In genomic region chr9:13584435-13584834, GRCm38 (mm10) we compare ENCODE assay signal across 17 mouse cellular contexts.
A peak's percentile ranks its signal among the peaks of the same experiment; 100 is the strongest.
DNase-seq lines count a peak whose midpoint lies in the region; ATAC-seq and TF ChIP-seq lines count a peak whose summit lies in the region.
"Had no signal": no experiment of that assay in that cellular context is flagged by ENCODE, and none has a peak within 500 bp of the region (broad histone marks: within the 10 kb centered on the region; RNA-seq: fewer than 3 reads in every experiment).

No protein-coding gene starts in this region.

- DNase-seq in heart, adult 2 months: peak in 1 of 2 experiments; percentile 4
- DNase-seq in midbrain, postnatal 0 days (ENCODE audit: low spot score): no peak
- DNase-seq in retina, postnatal 1 day: no peak
- DNase-seq in stomach, postnatal 0 days (ENCODE audit: low spot score): no peak
- DNase-seq: cerebellum, postnatal 36 days; gastrocnemius, postnatal 10 days; kidney, adult 2 months; kidney, postnatal 36 days; lung, postnatal 10 days had no signal

- no peak for TF ChIP-seq CTCF in heart, adult 2 months (IDR thresholded peaks at IDR 0.05)
- no peak for TF ChIP-seq CTCF in midbrain, postnatal 0 days (IDR thresholded peaks at IDR 0.05)
- no peak for TF ChIP-seq CTCF in stomach, postnatal 0 days (IDR thresholded peaks at IDR 0.05; ENCODE audit: low read depth)

- no peak for ATAC-seq in heart, embryonic 12.5 days (ENCODE audit: insufficient number of reproducible peaks, low FRiP score)
- peak; percentile 23; the same call in 1 of the 2 replicates for ATAC-seq in midbrain, embryonic 12.5 days (ENCODE audit: low FRiP score, low read depth)
- ATAC-seq in midbrain, postnatal 0 days (ENCODE audit: low FRiP score): no peak
- ATAC-seq in inflammation-experienced regulatory T-cells, adult 6 months: peak; percentile 49
- ATAC-seq in stomach, postnatal 0 days (ENCODE audit: low FRiP score, low TSS enrichment): no peak
- ATAC-seq: hindbrain, embryonic 16.5 days had no signal

- H3K4me3 ChIP-seq in heart, adult 2 months: no peak overlapping the region
- no peak overlapping the region for H3K4me3 ChIP-seq in heart, embryonic 12.5 days
- no peak overlapping the region for H3K4me3 ChIP-seq in midbrain, embryonic 12.5 days
- H3K4me3 ChIP-seq in midbrain, postnatal 0 days (ENCODE audit: low read depth, low read length): no peak overlapping the region
- no peak overlapping the region for H3K4me3 ChIP-seq in stomach, postnatal 0 days (ENCODE audit: low read depth, low read length)
- H3K4me3 ChIP-seq: embryonic facial prominence, embryonic 15.5 days; heart, embryonic 15.5 days; neural tube, embryonic 12.5 days had no signal

- H3K4me1 ChIP-seq in heart, adult 2 months (ENCODE audit: control insufficient read depth, insufficient read depth, low read length): peaks cover 21% of the 10 kb centered on the region
- H3K4me1 ChIP-seq in heart, embryonic 12.5 days (replicated peaks): peaks cover 34% of the 10 kb centered on the region
- peaks cover 26% of the 10 kb centered on the region for H3K4me1 ChIP-seq in midbrain, embryonic 12.5 days
- peaks cover 8% of the 10 kb centered on the region; the same call in 1 of the 2 replicates for H3K4me1 ChIP-seq in midbrain, postnatal 0 days (ENCODE audit: insufficient read depth, low read length)
- H3K4me1 ChIP-seq in stomach, postnatal 0 days (replicated peaks; ENCODE audit: control insufficient read depth, insufficient read depth): 0 out of 2 replicates have a peak, but pooled peaks cover 2% of the 10 kb centered on the region

- no peak for TF ChIP-seq POLR2A in heart, adult 2 months (IDR thresholded peaks at IDR 0.05; ENCODE audit: insufficient read depth, low read depth, low read length)

- no peak for TF ChIP-seq EP300 in heart, adult 2 months (IDR thresholded peaks at IDR 0.05; ENCODE audit: insufficient read depth, low read depth, low read length)
- TF ChIP-seq EP300 in stomach, postnatal 0 days (optimal IDR thresholded peaks at IDR 0.05): no peak

- peaks cover 33% of the 10 kb centered on the region for H3K36me3 ChIP-seq in heart, adult 2 months (ENCODE audit: control insufficient read depth, insufficient read depth, low read length)
- H3K36me3 ChIP-seq in heart, embryonic 12.5 days: no peaks in the 10 kb centered on the region
- H3K36me3 ChIP-seq in midbrain, embryonic 12.5 days: no peaks in the 10 kb centered on the region
- H3K36me3 ChIP-seq in midbrain, postnatal 0 days (ENCODE audit: insufficient read depth, low read length): no peaks in the 10 kb centered on the region
- no peaks in the 10 kb centered on the region for H3K36me3 ChIP-seq in stomach, postnatal 0 days (ENCODE audit: control insufficient read depth, insufficient read depth, low read length)
- H3K36me3 ChIP-seq: embryonic facial prominence, embryonic 15.5 days; heart, embryonic 15.5 days; neural tube, embryonic 12.5 days had no signal

- H3K4me2 ChIP-seq in heart, embryonic 12.5 days: no peak overlapping the region
- no peak overlapping the region for H3K4me2 ChIP-seq in midbrain, embryonic 12.5 days (replicated peaks)
- no peak overlapping the region for H3K4me2 ChIP-seq in midbrain, postnatal 0 days (ENCODE audit: low read depth, low read length, poor library complexity, severe bottlenecking)
- H3K4me2 ChIP-seq in stomach, postnatal 0 days (replicated peaks; ENCODE audit: low read depth): no peak overlapping the region
- H3K4me2 ChIP-seq: embryonic facial prominence, embryonic 15.5 days; heart, embryonic 15.5 days; liver, embryonic 11.5 days; neural tube, embryonic 12.5 days had no signal

- no peaks in the 10 kb centered on the region for H3K9me3 ChIP-seq in heart, embryonic 12.5 days (replicated peaks)
- H3K9me3 ChIP-seq in midbrain, embryonic 12.5 days: no peaks in the 10 kb centered on the region
- H3K9me3 ChIP-seq in midbrain, postnatal 0 days (ENCODE audit: low read length): no peaks in the 10 kb centered on the region
- H3K9me3 ChIP-seq in stomach, postnatal 0 days (ENCODE audit: control insufficient read depth, low read length): no peaks in the 10 kb centered on the region
- H3K9me3 ChIP-seq: embryonic facial prominence, embryonic 15.5 days; heart, embryonic 15.5 days; neural tube, embryonic 12.5 days had no signal

- 90% methylated on average over 3 of the region's 3 CpGs for WGBS in heart, adult 2 months
- 81% methylated on average over 3 of the region's 3 CpGs for WGBS in heart, embryonic 12.5 days
- WGBS in midbrain, embryonic 12.5 days: 71% methylated on average over 3 of the region's 3 CpGs
- 60% methylated on average over 3 of the region's 3 CpGs for WGBS in midbrain, postnatal 0 days
- WGBS in stomach, postnatal 0 days: 66% methylated on average over 3 of the region's 3 CpGs

- intact Hi-C loops in heart, adult 2 months (cut with DNase I): no loop called here

- H3K79me2 ChIP-seq in heart, adult 2 months (replicated peaks; ENCODE audit: control insufficient read depth, insufficient read depth, low read length): no peaks in the 10 kb centered on the region; the same call in 1 of the 2 replicates

- peak overlapping the region; percentile 39; the same call in 1 of the 2 replicates for H3K27ac ChIP-seq in heart, adult 2 months
- H3K27ac ChIP-seq in heart, embryonic 12.5 days (ENCODE audit: poor library complexity, severe bottlenecking): no peak overlapping the region
- H3K27ac ChIP-seq in midbrain, embryonic 12.5 days (replicated peaks): no peak overlapping the region
- no peak overlapping the region for H3K27ac ChIP-seq in midbrain, postnatal 0 days (ENCODE audit: low read depth, low read length)
- no peak overlapping the region for H3K27ac ChIP-seq in stomach, postnatal 0 days (replicated peaks)
- H3K27ac ChIP-seq: embryonic facial prominence, embryonic 15.5 days; heart, embryonic 15.5 days; neural tube, embryonic 12.5 days had no signal

- no peak overlapping the region for H3K9ac ChIP-seq in heart, adult 2 months (ENCODE audit: low read depth, low read length)
- no peak overlapping the region for H3K9ac ChIP-seq in heart, embryonic 12.5 days
- H3K9ac ChIP-seq in midbrain, embryonic 12.5 days (replicated peaks): no peak overlapping the region
- no peak overlapping the region for H3K9ac ChIP-seq in midbrain, postnatal 0 days (replicated peaks; ENCODE audit: low read length, poor library complexity, severe bottlenecking)
- H3K9ac ChIP-seq in stomach, postnatal 0 days (ENCODE audit: low read length): no peak overlapping the region
- H3K9ac ChIP-seq: embryonic facial prominence, embryonic 15.5 days; heart, embryonic 15.5 days; neural tube, embryonic 12.5 days had no signal

- H3K27me3 ChIP-seq in heart, adult 2 months (ENCODE audit: control insufficient read depth, insufficient read depth, low read length): no peaks in the 10 kb centered on the region
- H3K27me3 ChIP-seq in heart, embryonic 12.5 days (replicated peaks): no peaks in the 10 kb centered on the region
- no peaks in the 10 kb centered on the region for H3K27me3 ChIP-seq in midbrain, embryonic 12.5 days
- no peaks in the 10 kb centered on the region for H3K27me3 ChIP-seq in midbrain, postnatal 0 days (ENCODE audit: insufficient read depth, low read length)
- no peaks in the 10 kb centered on the region for H3K27me3 ChIP-seq in stomach, postnatal 0 days (ENCODE audit: control insufficient read depth, insufficient read depth, low read length)
- H3K27me3 ChIP-seq: embryonic facial prominence, embryonic 15.5 days; heart, embryonic 15.5 days; neural tube, embryonic 12.5 days had no signal

Comparison
In these comparisons a context has a peak if more than half of its experiments do, and no peak if none do; other contexts are left out.
1. ATAC-seq: peak in midbrain, embryonic 12.5 days (single experiment) and inflammation-experienced regulatory T-cells, adult 6 months (single experiment); none in heart, embryonic 12.5 days (single experiment), midbrain, postnatal 0 days (single experiment) and stomach, postnatal 0 days (single experiment).